Mouse (Mus musculus) forebrain, embryonic 16.5 days (tissue): ENCODE measurements around the gene Pdxdc1. TPM values are rescaled to one million over a fixed set of nuclear protein-coding genes. Genes with fewer than 3 reads are reported as not detected.

Source experiments
- ATAC-seq: fragments of 200-750 bp; cut with Nextera tagmentation; 2 replicates; pipeline ENCODE4 v1.8.0; 2017; ENCODE audit warnings: mild to moderate bottlenecking, moderate library complexity
- H3K27ac ChIP-seq: fragments of 300-500 bp; sonication (generic); 2 replicates; pipeline ENCODE4 v1.5.1; 2014; ENCODE audit warnings: low read length, control low read depth
- H3K27me3 ChIP-seq: fragments of 300-500 bp; sonication (generic); replicated peaks from 2 replicates; pipeline ENCODE4 v1.6.1; 2014; ENCODE audit warnings: low read length; ENCODE audit not compliant: control insufficient read depth, insufficient read depth
- H3K36me3 ChIP-seq: fragments of 300-500 bp; sonication (generic); 2 replicates; pipeline ENCODE4 v1.6.1; 2014; ENCODE audit not compliant: control insufficient read depth, insufficient read depth
- H3K4me1 ChIP-seq: fragments of 300-500 bp; sonication (generic); replicated peaks from 2 replicates; pipeline ENCODE4 v1.6.1; 2014; ENCODE audit warnings: low read length; ENCODE audit not compliant: control insufficient read depth, insufficient read depth
- H3K4me2 ChIP-seq: fragments of 300-500 bp; sonication (generic); 2 replicates; pipeline ENCODE4 v1.6.1; 2014; ENCODE audit warnings: mild to moderate bottlenecking, low read length, control low read depth
- H3K4me3 ChIP-seq: fragments of 300-500 bp; sonication (generic); replicated peaks from 2 replicates; pipeline ENCODE4 v1.5.1; 2014; ENCODE audit warnings: mild to moderate bottlenecking, low read length, control low read depth
- H3K9ac ChIP-seq: fragments of 300-500 bp; sonication (generic); replicated peaks from 2 replicates; pipeline ENCODE4 v1.6.1; 2014; ENCODE audit warnings: low read depth, low read length, control low read depth
- H3K9me3 ChIP-seq: fragments of 300-500 bp; sonication (generic); 2 replicates; pipeline ENCODE4 v1.6.1; 2016; ENCODE audit warnings: low read length; ENCODE audit not compliant: control insufficient read depth
- WGBS: fragments of 180-500 bp; shearing (Covaris S2); extraction: QIAGEN DNeasy Blood & Tissue Kit; methylation state at CpG from one replicate; pipeline ENCODE4 v1.1.7; 2014; 5-methylcytosine and 5-hydroxymethylcytosine counted together
- polyA plus RNA-seq: library from polyadenylated mRNA; unstranded; fragments of >200 nt; fragmentation: Nextera tagmentation; extraction: Ambion mirVana; gene quantifications from 2 replicates; pipeline ENCODE4 v1.2.1, GENCODE M21; 2015

The Pdxdc1 gene
- polyA plus RNA-seq: 72.4 and 73.7 TPM in 2 replicates

- under 1% methylated on average over 45 of the region's 57 CpGs for WGBS
These were observed at the start of gene Pdxdc1, which contains the start of gene Mpv17l for GRCm38 (mm10) chr16:13902888-13903483. Gene Pdxdc1, minus strand, starts transcription at chr16:13903131. Gene Mpv17l, plus strand, starts transcription at chr16:13903161.

GRCm38 (mm10) chr16:13951245-13951644, 48.3 kb upstream of the Pdxdc1 start:
- no peak overlapping the region for H3K4me3 ChIP-seq
- no peaks in the 10 kb centered on the region for H3K36me3 ChIP-seq
- H3K27ac ChIP-seq: no peak overlapping the region
- no peaks in the 10 kb centered on the region for H3K27me3 ChIP-seq
- H3K9me3 ChIP-seq: no peaks in the 10 kb centered on the region
- 70% methylated on average over 3 of the region's 3 CpGs for WGBS
- ATAC-seq: no peak
- H3K4me2 ChIP-seq: no peak overlapping the region
- no peak overlapping the region for H3K9ac ChIP-seq
- no peaks in the 10 kb centered on the region for H3K4me1 ChIP-seq

More at GRCm38 (mm10) chr16:13902888-13903483, at the start of gene Pdxdc1, which contains the start of gene Mpv17l:
- peak; percentile 97 for ATAC-seq
- peaks cover 16% of the 10 kb centered on the region for H3K4me1 ChIP-seq
- H3K9ac ChIP-seq: peak within 1 kb of the TSS; percentile 94
- H3K27ac ChIP-seq: peak within 1 kb of the TSS; percentile 91
- peak within 1 kb of the TSS; percentile 81 for H3K4me2 ChIP-seq
- H3K36me3 ChIP-seq: no peaks in the 10 kb centered on the region
- H3K4me3 ChIP-seq: peak within 1 kb of the TSS; percentile 95
- no peaks in the 10 kb centered on the region for H3K9me3 ChIP-seq
- H3K27me3 ChIP-seq: no peaks in the 10 kb centered on the region

GRCm38 (mm10) chr16:13946306-13946705, 43.4 kb upstream of the Pdxdc1 start:
- no peak overlapping the region for H3K9ac ChIP-seq
- no peak overlapping the region for H3K27ac ChIP-seq
- peaks cover 5% of the 10 kb centered on the region; the same call in 1 of the 2 replicates for H3K27me3 ChIP-seq
- H3K36me3 ChIP-seq: no peaks in the 10 kb centered on the region
- WGBS: 100% methylated on average over 1 of the region's 1 CpGs
- H3K4me1 ChIP-seq: peaks cover 2% of the 10 kb centered on the region
- no peak overlapping the region for H3K4me3 ChIP-seq
- H3K9me3 ChIP-seq: no peaks in the 10 kb centered on the region
- no peak overlapping the region for H3K4me2 ChIP-seq
- ATAC-seq: no peak

GRCm38 (mm10) chr16:13945153-13945552, 42.2 kb upstream of the Pdxdc1 start:
- no peak overlapping the region for H3K9ac ChIP-seq
- WGBS: 78% methylated on average over 4 of the region's 4 CpGs
- no peak overlapping the region for H3K4me2 ChIP-seq
- no peak overlapping the region for H3K27ac ChIP-seq
- peaks cover 8% of the 10 kb centered on the region for H3K4me1 ChIP-seq
- no peak overlapping the region for H3K4me3 ChIP-seq
- peaks cover 5% of the 10 kb centered on the region; the same call in 1 of the 2 replicates for H3K27me3 ChIP-seq
- H3K36me3 ChIP-seq: no peaks in the 10 kb centered on the region
- H3K9me3 ChIP-seq: no peaks in the 10 kb centered on the region
- no peak for ATAC-seq

GRCm38 (mm10) chr16:13944752-13945151, 41.8 kb upstream of the Pdxdc1 start:
- no peak for ATAC-seq
- H3K4me3 ChIP-seq: no peak overlapping the region
- H3K4me2 ChIP-seq: no peak overlapping the region
- no peaks in the 10 kb centered on the region for H3K9me3 ChIP-seq
- H3K27ac ChIP-seq: no peak overlapping the region
- 89% methylated on average over 5 of the region's 5 CpGs for WGBS
- no peaks in the 10 kb centered on the region for H3K36me3 ChIP-seq
- H3K4me1 ChIP-seq: peaks cover 10% of the 10 kb centered on the region
- peaks cover 5% of the 10 kb centered on the region; the same call in 1 of the 2 replicates for H3K27me3 ChIP-seq
- no peak overlapping the region for H3K9ac ChIP-seq

GRCm38 (mm10) chr16:13944178-13944577, 41.2 kb upstream of the Pdxdc1 start:
- Histone ChIP-seq H3K4me2 (no peak overlapping the region), H3K4me1 (peaks cover 10% of the 10 kb centered on the region), H3K27ac (no peak overlapping the region), H3K9ac (no peak overlapping the region), H3K4me3 (no peak overlapping the region), H3K9me3 (no peaks in the 10 kb centered on the region), H3K27me3 (peaks cover 5% of the 10 kb centered on the region; the same call in 1 of the 2 replicates), H3K36me3 (no peaks in the 10 kb centered on the region)
- no peak for ATAC-seq
- 73% methylated on average over 4 of the region's 4 CpGs for WGBS

- no peaks in the 10 kb centered on the region for H3K36me3 ChIP-seq
- peak; percentile 68 for ATAC-seq
- H3K9ac ChIP-seq: peak overlapping the region; percentile 78
- no peak overlapping the region for H3K27ac ChIP-seq
- H3K4me2 ChIP-seq: peak overlapping the region; percentile 79
- no peaks in the 10 kb centered on the region for H3K9me3 ChIP-seq
- peaks cover 5% of the 10 kb centered on the region; the same call in 1 of the 2 replicates for H3K27me3 ChIP-seq
- WGBS: 1% methylated on average over 34 of the region's 34 CpGs
- H3K4me1 ChIP-seq: peaks cover 10% of the 10 kb centered on the region
- peak overlapping the region; percentile 67 for H3K4me3 ChIP-seq
These were observed 38.0 kb upstream of the Pdxdc1 start for GRCm38 (mm10) chr16:13940847-13941395.

GRCm38 (mm10) chr16:13940139-13940846, 37.4 kb upstream of the Pdxdc1 start:
- H3K4me1 ChIP-seq: peaks cover 10% of the 10 kb centered on the region
- H3K27ac ChIP-seq: no peak overlapping the region
- peak overlapping the region; percentile 79 for H3K4me2 ChIP-seq
- H3K9me3 ChIP-seq: no peaks in the 10 kb centered on the region
- peak; percentile 100 for ATAC-seq
- H3K9ac ChIP-seq: peak overlapping the region; percentile 78
- no peaks in the 10 kb centered on the region for H3K36me3 ChIP-seq
- 3% methylated on average over 28 of the region's 28 CpGs for WGBS
- H3K4me3 ChIP-seq: peak overlapping the region; percentile 67
- peaks cover 5% of the 10 kb centered on the region; the same call in 1 of the 2 replicates for H3K27me3 ChIP-seq

GRCm38 (mm10) chr16:13927456-13928075, 24.6 kb upstream of the Pdxdc1 start:
- ATAC-seq: no peak
- Histone ChIP-seq H3K27ac (no peak overlapping the region), H3K4me2 (no peak overlapping the region), H3K27me3 (no peaks in the 10 kb centered on the region), H3K4me1 (no peaks in the 10 kb centered on the region), H3K36me3 (no peaks in the 10 kb centered on the region), H3K9ac (no peak overlapping the region), H3K9me3 (no peaks in the 10 kb centered on the region), H3K4me3 (no peak overlapping the region)
- WGBS: 95% methylated on average over 4 of the region's 4 CpGs
